Mouse (Mus musculus) gastrocnemius, postnatal 10 days (tissue): ENCODE measurements at regions not wholly inside any gene's neighbourhood (a gene's known extent, or its start where the extent isn't known, plus 50 kb on each side); places are given as distances from the start of the nearest gene placed in this dataset.
"Not testable (repeated sequence)": the region's sequence is repeated elsewhere in the genome, so short reads cannot be mapped to it uniquely, and the experiment has no call there.

Experiments used
- DNase-seq: peaks from one replicate; pipeline ENCODE4 v3.0.0; 2021; ENCODE audit warnings: mixed read lengths
- microRNA-seq, 2 experiments: library from miRNA; unstranded; fragments of <30 nt; microRNA quantifications; one replicate each; pipeline ENCODE4 v1.2.0; 2021

DNA sequence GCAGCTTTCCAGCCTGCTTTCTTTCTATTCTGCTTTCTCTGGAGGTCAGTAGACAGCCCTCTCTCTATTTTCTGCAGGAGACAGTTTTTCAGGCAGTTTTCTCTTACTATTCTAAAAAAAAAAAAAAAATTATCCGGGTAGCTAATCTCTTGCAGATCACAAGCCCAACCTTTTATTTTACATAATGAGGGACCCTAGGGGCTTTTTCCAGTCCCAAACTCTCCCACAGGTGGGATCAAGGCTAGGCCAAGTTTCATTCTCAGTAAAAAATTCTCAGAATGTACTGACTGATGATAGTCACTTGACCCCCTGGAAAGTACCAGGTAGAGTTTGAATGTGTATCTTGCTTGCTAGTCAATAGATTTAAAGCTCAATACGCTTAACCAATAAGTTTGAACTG, 705.7 kb downstream of the Trib2 start:
- DNase-seq, result no peak

DNA sequence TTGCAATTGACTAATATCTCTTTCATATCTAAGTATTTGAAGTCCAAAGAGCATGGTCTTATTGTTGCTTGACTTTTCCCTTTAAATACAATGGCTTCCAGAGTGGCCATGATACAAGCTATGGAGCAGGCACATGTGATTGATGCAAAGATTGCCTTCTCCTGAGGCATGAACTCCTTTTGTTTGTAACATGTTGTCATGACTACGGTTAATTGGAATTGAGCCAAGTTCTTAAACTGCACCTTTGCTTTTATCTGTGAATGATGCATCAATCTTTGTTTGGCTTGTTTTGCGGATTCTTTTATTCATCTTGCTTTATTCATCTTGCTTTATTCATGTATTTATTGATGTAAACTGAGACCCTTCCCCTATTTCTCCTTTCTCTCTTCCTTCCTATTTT, 711.8 kb downstream of the Trib2 start:
- no peak for DNase-seq

DNA sequence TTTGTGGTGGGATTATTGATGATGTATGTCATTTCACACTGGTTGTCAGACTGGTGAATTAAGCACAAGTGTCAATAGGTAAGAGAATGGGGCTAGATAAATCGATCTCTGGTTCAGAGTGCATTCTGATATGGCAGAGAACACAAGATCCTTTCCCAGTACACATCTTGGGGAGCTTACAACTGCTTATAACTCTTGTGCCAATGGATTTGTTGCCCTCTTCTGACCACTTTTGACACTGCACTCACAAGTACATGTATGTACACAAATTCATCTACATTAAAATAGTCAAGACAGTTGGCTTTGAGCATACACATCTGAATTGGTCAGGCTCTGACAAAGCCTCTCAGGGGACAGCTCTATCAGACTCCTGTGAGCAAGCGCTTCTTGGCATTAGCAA, 738.1 kb downstream of the Trib2 start:
- DNase-seq, result no peak

DNA sequence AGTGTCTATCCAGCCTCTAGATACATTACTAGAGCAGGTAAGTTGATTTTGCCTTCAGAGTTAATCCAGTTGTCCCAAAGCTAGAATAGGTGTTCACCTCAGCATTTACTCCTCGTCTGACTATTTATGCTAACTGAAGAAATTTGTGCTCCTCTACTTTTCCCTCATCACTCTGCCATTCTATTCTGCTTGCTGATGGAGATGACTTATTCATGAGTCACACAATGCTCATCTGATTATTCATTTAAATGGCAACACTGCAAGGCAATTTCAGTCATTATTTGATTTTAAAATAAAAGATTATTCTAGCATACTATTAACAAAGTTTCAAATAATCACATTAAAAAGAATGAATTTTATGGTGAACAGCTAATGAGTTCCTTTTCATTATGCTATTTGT, 752.4 kb downstream of the Trib2 start:
- DNase-seq, result no peak

DNA sequence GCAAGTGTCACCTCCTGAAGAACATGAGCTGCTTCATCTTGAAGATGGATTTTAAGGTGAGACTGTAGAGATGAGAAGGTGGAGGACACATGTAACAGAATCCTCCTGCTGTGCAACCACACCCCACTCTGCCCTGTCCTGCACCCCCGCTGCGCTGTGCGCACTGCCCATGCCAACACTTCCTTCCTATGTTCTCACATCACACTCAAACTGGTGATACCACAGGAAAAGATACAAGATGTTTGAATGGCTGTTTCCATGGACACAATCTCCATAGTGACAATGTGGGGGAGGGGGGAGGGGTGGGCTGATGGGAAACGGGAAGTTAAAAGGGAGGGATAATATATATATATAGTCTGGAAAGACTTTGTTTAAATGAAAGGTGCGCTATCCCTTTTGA, 765.3 kb downstream of the Trib2 start:
- no peak for DNase-seq

DNA sequence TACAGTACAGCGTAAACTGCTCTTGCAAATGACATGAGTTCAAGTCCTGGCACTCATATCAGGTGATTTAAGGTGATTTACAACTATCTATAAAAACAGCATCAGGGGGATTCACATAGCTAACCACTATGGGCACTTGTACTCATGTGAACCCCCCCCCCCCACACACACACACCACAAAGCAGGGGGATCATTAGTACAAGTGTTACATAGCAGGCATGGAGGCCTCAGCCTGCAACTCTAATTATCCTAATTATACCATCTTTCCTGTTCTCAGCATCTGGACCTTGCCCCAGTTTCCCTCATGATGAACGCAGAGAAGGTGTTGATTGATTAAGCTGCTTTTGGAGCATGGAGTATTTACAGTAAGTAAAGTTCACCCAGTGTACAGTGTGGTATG, 773.5 kb downstream of the Trib2 start:
- no peak for DNase-seq

DNA sequence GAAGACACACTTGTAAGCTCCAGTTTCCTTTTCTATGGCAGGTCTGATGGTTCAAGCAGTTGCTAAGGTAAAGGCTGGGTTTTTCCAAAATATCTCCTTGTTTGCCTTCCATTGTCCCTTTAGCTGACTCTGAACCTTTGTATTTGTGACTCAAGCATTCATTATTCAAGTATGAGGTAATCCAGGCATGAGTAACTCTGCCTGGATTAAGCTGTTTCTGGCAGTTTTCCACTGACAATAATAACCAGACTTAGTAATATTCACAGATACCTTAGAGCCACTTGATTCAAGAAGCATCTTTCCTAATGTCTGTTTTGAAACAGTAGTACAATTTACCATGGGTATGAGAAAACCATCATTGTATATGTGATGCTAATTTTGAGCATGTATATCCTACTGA, 805.6 kb downstream of the Trib2 start:
- no peak for DNase-seq

DNA sequence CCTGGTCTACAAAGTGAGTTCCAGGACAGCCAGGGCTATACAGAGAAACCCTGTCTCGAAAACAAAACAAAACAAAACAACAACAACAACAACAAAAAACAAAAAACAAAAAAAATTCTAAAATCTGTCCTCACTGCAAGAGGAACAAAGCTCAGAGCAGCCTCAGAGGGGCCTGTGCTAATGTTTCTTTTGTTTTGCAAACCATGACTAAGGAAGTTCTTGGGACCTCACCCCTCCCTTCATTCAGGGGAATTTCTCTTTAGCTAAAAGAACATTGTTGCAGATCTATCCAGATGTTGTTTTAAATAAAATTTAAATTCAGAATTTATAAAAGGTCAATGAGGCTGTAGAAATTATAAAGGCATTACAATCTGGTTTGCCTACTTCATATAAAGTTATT, 814.3 kb downstream of the Trib2 start:
- DNase-seq, result not testable (repeated sequence)

Small RNAs in the stretch of these regions (microRNA-seq; reads per million reads assigned to microRNA genes)
- 0 reads per million in 2 experiments for gene Gm27682
